Mouse (Mus musculus): Measurements from ENCODE around the gene Mfsd11. TPM values are rescaled to one million over a fixed set of nuclear protein-coding genes. Genes with fewer than 3 reads are reported as not detected.

Gene Mfsd11
- polyA plus RNA-seq, 1 experiment from 2014 or later, result 18.0 TPM

DNA sequence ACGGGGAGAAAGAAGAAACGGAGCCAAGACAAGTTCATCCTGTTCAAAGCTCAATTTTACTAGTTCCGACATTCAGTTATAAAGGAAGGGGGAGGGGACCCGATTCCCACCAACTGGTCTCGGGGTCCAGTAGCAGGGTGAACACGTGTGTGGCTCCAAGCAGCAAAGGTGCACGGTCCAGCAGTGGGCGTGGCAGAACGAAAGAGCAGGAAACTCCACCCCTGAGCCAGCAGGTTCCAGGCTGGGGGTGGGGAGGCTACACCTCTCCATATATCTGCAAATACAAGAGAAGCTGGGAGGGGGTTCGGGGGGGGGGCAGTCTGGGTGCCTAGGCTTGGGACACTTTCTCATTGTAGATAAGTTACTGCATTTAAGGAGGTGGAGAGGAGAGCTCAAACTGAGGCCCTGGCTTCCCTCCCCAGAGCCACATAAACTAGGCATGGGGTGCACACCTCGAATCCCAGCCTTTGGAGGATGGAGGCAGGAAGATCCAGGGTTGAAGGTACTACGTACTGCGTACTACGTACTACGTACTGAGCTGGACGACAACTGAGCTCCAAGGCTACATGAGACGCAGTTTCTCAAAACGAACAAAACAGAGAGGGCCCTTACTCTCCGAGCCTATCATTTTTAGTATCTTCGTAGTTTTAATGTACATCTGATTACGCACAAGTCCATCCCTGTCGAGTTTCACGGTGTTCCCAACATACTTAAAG, 53.7 kb downstream of the Mfsd11 start:
- DNase-seq, result no peak
- Histone ChIP-seq H3K9me3 (ENCODE audit: low read length) (no peaks in the 10 kb centered on the region), H3K27me3 (ENCODE audit: insufficient read depth, low read length) (peaks cover 27% of the 10 kb centered on the region), H3K4me3 (ENCODE audit: low read depth, low read length) (no peak overlapping the region), H3K9ac (replicated peaks) (no peak overlapping the region), H3K36me3 (replicated peaks; ENCODE audit: insufficient read depth, low read length) (no peaks in the 10 kb centered on the region), H3K4me2 (ENCODE audit: low read depth, low read length) (peak overlapping the region; percentile 40), H3K4me1 (ENCODE audit: insufficient read depth) (no peaks in the 10 kb centered on the region), H3K27ac (ENCODE audit: low read depth) (no peak overlapping the region)
- WGBS (ENCODE audit: insufficient replicate concordance), result 5% methylated on average over 23 of the region's 23 CpGs
- ATAC-seq, result no peak
- TF ChIP-seq EP300 (IDR thresholded peaks at IDR 0.05; ENCODE audit: low read depth), result no peak
- TF ChIP-seq CTCF (IDR thresholded peaks at IDR 0.05; ENCODE audit: low read depth), result no peak

GRCm38 (mm10) chr11:116913573-116913972, 61.3 kb downstream of the Mfsd11 start:
- Histone ChIP-seq H3K9me3 (ENCODE audit: low read length) (no peaks in the 10 kb centered on the region), H3K27ac (ENCODE audit: low read depth) (no peak overlapping the region), H3K4me2 (ENCODE audit: low read depth, low read length) (no peak overlapping the region), H3K4me3 (ENCODE audit: low read depth, low read length) (no peak overlapping the region), H3K36me3 (replicated peaks; ENCODE audit: insufficient read depth, low read length) (no peaks in the 10 kb centered on the region), H3K27me3 (ENCODE audit: insufficient read depth, low read length) (peaks cover 33% of the 10 kb centered on the region), H3K4me1 (ENCODE audit: insufficient read depth) (no peaks in the 10 kb centered on the region), H3K9ac (replicated peaks) (no peak overlapping the region)
- ATAC-seq, result no peak
- DNase-seq, result no peak
- WGBS (ENCODE audit: insufficient replicate concordance), result 68% methylated on average over 16 of the region's 16 CpGs
- TF ChIP-seq CTCF (IDR thresholded peaks at IDR 0.05; ENCODE audit: low read depth), result no peak
- TF ChIP-seq EP300 (IDR thresholded peaks at IDR 0.05; ENCODE audit: low read depth), result no peak

DNA sequence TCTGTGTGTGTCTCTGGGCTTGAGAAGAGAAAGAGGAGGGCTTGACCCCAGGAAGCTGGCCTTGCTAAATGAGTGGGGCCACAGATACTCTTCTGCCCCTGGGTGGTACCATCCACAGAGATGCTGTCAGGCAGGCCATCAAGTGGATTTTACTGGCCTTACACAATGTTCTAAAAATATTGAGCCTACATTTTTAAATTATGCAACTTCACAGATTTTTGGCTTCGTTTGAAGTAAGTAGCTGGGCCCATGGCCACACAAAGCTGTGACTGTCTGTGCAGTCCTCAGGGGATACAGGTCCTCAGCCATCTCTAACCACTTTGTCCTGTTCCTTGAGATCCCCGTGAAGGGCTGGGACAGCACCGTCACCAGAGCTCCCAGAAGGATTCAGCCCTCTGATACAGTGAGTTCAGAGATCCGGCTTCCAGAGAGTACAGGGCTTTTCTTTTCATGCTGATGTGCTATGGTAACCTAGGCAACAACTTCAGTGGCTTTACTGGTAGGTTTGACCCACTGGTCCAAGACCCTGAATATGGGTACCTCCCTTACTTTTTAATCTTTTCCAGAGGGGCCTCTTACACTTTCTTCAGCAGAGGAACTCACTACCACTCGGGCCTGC, 62.1 kb downstream of the Mfsd11 start:
- Histone ChIP-seq H3K27me3 (ENCODE audit: insufficient read depth, low read length) (peaks cover 41% of the 10 kb centered on the region), H3K9ac (replicated peaks) (no peak overlapping the region), H3K27ac (ENCODE audit: low read depth) (no peak overlapping the region), H3K36me3 (replicated peaks; ENCODE audit: insufficient read depth, low read length) (no peaks in the 10 kb centered on the region), H3K4me1 (ENCODE audit: insufficient read depth) (0 out of 2 replicates have a peak, but pooled peaks cover 2% of the 10 kb centered on the region), H3K4me2 (ENCODE audit: low read depth, low read length) (no peak overlapping the region), H3K4me3 (ENCODE audit: low read depth, low read length) (no peak overlapping the region), H3K9me3 (ENCODE audit: low read length) (no peaks in the 10 kb centered on the region)
- TF ChIP-seq CTCF (IDR thresholded peaks at IDR 0.05; ENCODE audit: low read depth) (no peak), EP300 (IDR thresholded peaks at IDR 0.05; ENCODE audit: low read depth) (no peak)
- DNase-seq (no peak), ATAC-seq (no peak)
- 58% methylated on average over 5 of the region's 5 CpGs for WGBS (ENCODE audit: insufficient replicate concordance)

- DNase-seq, result no peak
- 79% methylated on average over 3 of the region's 3 CpGs for WGBS (ENCODE audit: insufficient replicate concordance)
- no peak overlapping the region for H3K9ac ChIP-seq (replicated peaks)
- no peak overlapping the region for H3K27ac ChIP-seq (ENCODE audit: low read depth)
- H3K9me3 ChIP-seq (ENCODE audit: low read length), result no peaks in the 10 kb centered on the region
- H3K4me3 ChIP-seq (ENCODE audit: low read depth, low read length), result no peak overlapping the region
- TF ChIP-seq CTCF (IDR thresholded peaks at IDR 0.05; ENCODE audit: low read depth), result no peak
- TF ChIP-seq EP300 (IDR thresholded peaks at IDR 0.05; ENCODE audit: low read depth), result no peak
- no peaks in the 10 kb centered on the region for H3K36me3 ChIP-seq (replicated peaks; ENCODE audit: insufficient read depth, low read length)
- 0 out of 2 replicates have a peak, but pooled peaks cover 2% of the 10 kb centered on the region for H3K4me1 ChIP-seq (ENCODE audit: insufficient read depth)
- no peak overlapping the region for H3K4me2 ChIP-seq (ENCODE audit: low read depth, low read length)
- H3K27me3 ChIP-seq (ENCODE audit: insufficient read depth, low read length), result peaks cover 49% of the 10 kb centered on the region
- ATAC-seq, result no peak
Measured at GRCm38 (mm10) chr11:116915241-116915640, 63.0 kb downstream of the Mfsd11 start.

GRCm38 (mm10) chr11:116917361-116917760, 65.1 kb downstream of the Mfsd11 start:
- WGBS (ENCODE audit: insufficient replicate concordance), result 39% methylated on average over 7 of the region's 7 CpGs
- TF ChIP-seq CTCF (IDR thresholded peaks at IDR 0.05; ENCODE audit: low read depth) (no peak), EP300 (IDR thresholded peaks at IDR 0.05; ENCODE audit: low read depth) (no peak)
- DNase-seq, result no peak

GRCm38 (mm10) chr11:116918323-116919185, 66.3 kb downstream of the Mfsd11 start, which contains the start of gene Mgat5b:
Gene Mgat5b, plus strand, starts transcription at chr11:116918863.
- peak within 1 kb of the TSS; percentile 73 for H3K4me2 ChIP-seq (ENCODE audit: low read depth, low read length)
- WGBS (ENCODE audit: insufficient replicate concordance), result 3% methylated on average over 64 of the region's 90 CpGs
- peak within 1 kb of the TSS; percentile 40 for H3K4me3 ChIP-seq (ENCODE audit: low read depth, low read length)
- peak; percentile 80 for DNase-seq
- no peak within 1 kb of the TSS for H3K9ac ChIP-seq (replicated peaks)
- H3K27ac ChIP-seq (ENCODE audit: low read depth), result no peak within 1 kb of the TSS
- no peaks in the 10 kb centered on the region for H3K36me3 ChIP-seq (replicated peaks; ENCODE audit: insufficient read depth, low read length)
- no peak for TF ChIP-seq EP300 (IDR thresholded peaks at IDR 0.05; ENCODE audit: low read depth)
- peak; percentile 84 for TF ChIP-seq CTCF (IDR thresholded peaks at IDR 0.05; ENCODE audit: low read depth)
- peak; percentile 47 for ATAC-seq
- H3K27me3 ChIP-seq (ENCODE audit: insufficient read depth, low read length), result peaks cover 70% of the 10 kb centered on the region
- 0 out of 2 replicates have a peak, but pooled peaks cover 2% of the 10 kb centered on the region for H3K4me1 ChIP-seq (ENCODE audit: insufficient read depth)
- no peaks in the 10 kb centered on the region for H3K9me3 ChIP-seq (ENCODE audit: low read length)

More at GRCm38 (mm10) chr11:116917361-116917760, 65.1 kb downstream of the Mfsd11 start:
- no peaks in the 10 kb centered on the region for H3K9me3 ChIP-seq (ENCODE audit: low read length)
- no peak overlapping the region for H3K4me3 ChIP-seq (ENCODE audit: low read depth, low read length)
- 0 out of 2 replicates have a peak, but pooled peaks cover 2% of the 10 kb centered on the region for H3K4me1 ChIP-seq (ENCODE audit: insufficient read depth)
- ATAC-seq, result no peak
- H3K27me3 ChIP-seq (ENCODE audit: insufficient read depth, low read length), result peaks cover 66% of the 10 kb centered on the region
- H3K4me2 ChIP-seq (ENCODE audit: low read depth, low read length), result no peak overlapping the region
- no peak overlapping the region for H3K27ac ChIP-seq (ENCODE audit: low read depth)
- H3K9ac ChIP-seq (replicated peaks), result no peak overlapping the region
- H3K36me3 ChIP-seq (replicated peaks; ENCODE audit: insufficient read depth, low read length), result no peaks in the 10 kb centered on the region

Measured in liver, postnatal 0 days (tissue).